Mouse (Mus musculus) small intestine, adult 2 months (tissue): ENCODE results near the gene Herc2.

Source experiments
- CTCF ChIP-seq: fragments of 200-500 bp; IDR thresholded peaks from 2 replicates; pipeline ENCODE4 v1.5.1; 2012; ENCODE audit warnings: low read depth, mild to moderate bottlenecking, control low read depth, inconsistent platforms, low read length, moderate library complexity, mixed read lengths; ENCODE audit not compliant: insufficient replicate concordance, insufficient read length; ENCODE audit errors: extremely low read depth
- POLR2A ChIP-seq: fragments of 200-500 bp; IDR thresholded peaks from 2 replicates; pipeline ENCODE4 v1.6.1; 2012; ENCODE audit warnings: low read depth, mild to moderate bottlenecking, control low read depth, inconsistent platforms, low read length, moderate library complexity

- no peak for TF ChIP-seq CTCF
- no peak for TF ChIP-seq POLR2A
Observed at GRCm38 (mm10) chr7:56015172-56015571, 34.8 kb upstream of the Herc2 start.
